Mouse (Mus musculus) CH12.LX (cell line): ENCODE measurements around the gene Serp2.

Experiments
- CTCF ChIP-seq, 2 experiments: IDR thresholded peaks in 1 of 2; conservative IDR thresholded peaks in 1 of 2; 2 replicates each; pipeline ENCODE4 v1.5.1; 2011 to 2012; ENCODE audit warnings: low read depth in 2 of 2, low read length in 2 of 2, improper control_type of control experiment in 1 of 2, inconsistent platforms in 1 of 2, mild to moderate bottlenecking in 1 of 2, moderate library complexity in 1 of 2
- IRF4 ChIP-seq: IDR thresholded peaks from 2 replicates; pipeline ENCODE4 v1.6.1; 2014; ENCODE audit warnings: low read depth, mild to moderate bottlenecking, inconsistent platforms, low read length, improper control_type of control experiment
- MEF2A ChIP-seq: IDR thresholded peaks from 2 replicates; pipeline ENCODE4 v1.6.1; 2014; ENCODE audit warnings: low read depth, mild to moderate bottlenecking, inconsistent platforms, low read length, improper control_type of control experiment, borderline replicate concordance
- MXI1 ChIP-seq: IDR thresholded peaks from 2 replicates; pipeline ENCODE4 v1.6.1; 2011; ENCODE audit warnings: mild to moderate bottlenecking, low read depth, low read length, improper control_type of control experiment
- SMC3 ChIP-seq: IDR thresholded peaks from 2 replicates; pipeline ENCODE4 v1.6.1; 2011; ENCODE audit warnings: low read depth, low read length, improper control_type of control experiment

DNA sequence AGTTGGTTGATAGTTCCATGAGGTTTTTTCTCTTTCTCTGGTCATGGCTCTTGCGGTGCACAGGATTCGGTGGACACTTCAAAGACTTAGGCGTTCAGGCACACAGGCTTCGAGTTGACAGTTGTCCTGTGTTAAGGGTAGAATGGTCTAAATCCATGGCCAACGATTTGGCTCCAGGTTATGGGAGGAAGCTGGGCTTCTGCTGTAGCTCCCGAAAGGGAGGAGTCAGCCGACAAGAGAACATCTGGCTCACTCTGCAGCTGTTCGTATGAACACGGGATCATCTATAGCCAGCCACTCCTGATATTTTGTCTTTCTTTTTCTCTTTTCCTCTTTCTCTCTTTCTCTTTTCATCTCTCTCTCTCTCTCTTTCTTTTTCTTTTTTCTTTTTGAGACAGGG lies 11.9 kb upstream of the Serp2 start:
- TF ChIP-seq CTCF (conservative IDR thresholded peaks at IDR 0.05 in 1 of 2, IDR thresholded peaks at IDR 0.05 in 1 of 2; ENCODE audit: low read depth in 2 of 2, low read length in 2 of 2) (no peak), SMC3 (no peak), MXI1 (no peak), MEF2A (no peak), IRF4 (no peak)
